ENCODE assay signal across 22 mouse cellular contexts in genomic region chr6:54058837-54059236, GRCm38 (mm10). TPM values are rescaled to one million over a fixed set of nuclear protein-coding genes. Genes with fewer than 3 reads are reported as not detected.
DNase-seq lines count a peak whose midpoint lies in the region; ATAC-seq and TF ChIP-seq lines count a peak whose summit lies in the region.
"Had no signal": no experiment of that assay in that cellular context is flagged by ENCODE, and none has a peak within 500 bp of the region (broad histone marks: within the 10 kb centered on the region; RNA-seq: fewer than 3 reads in every experiment).

No protein-coding gene starts in this region.

- H3K9ac ChIP-seq in heart, postnatal 0 days (replicated peaks; ENCODE audit: low read depth, low read length): no peak overlapping the region
- no peak overlapping the region for H3K9ac ChIP-seq in hindbrain, embryonic 11.5 days (ENCODE audit: low read depth, low read length)
- H3K9ac ChIP-seq: intestine, embryonic 15.5 days; limb, embryonic 15.5 days; neural tube, embryonic 15.5 days had no signal

- no peak overlapping the region for H3K4me3 ChIP-seq in heart, postnatal 0 days (ENCODE audit: low read depth, low read length)
- H3K4me3 ChIP-seq in hindbrain, embryonic 11.5 days (ENCODE audit: low read depth, low read length): no peak overlapping the region
- H3K4me3 ChIP-seq: embryonic facial prominence, embryonic 10.5 days; erythroblast, embryonic 14.5 days; heart, embryonic 10.5 days; intestine, embryonic 15.5 days; limb, embryonic 15.5 days; neural tube, embryonic 15.5 days had no signal

- H3K4me2 ChIP-seq in heart, postnatal 0 days (ENCODE audit: low read depth, low read length): no peak overlapping the region
- no peak overlapping the region for H3K4me2 ChIP-seq in hindbrain, embryonic 11.5 days (replicated peaks; ENCODE audit: low read depth, low read length)
- H3K4me2 ChIP-seq: intestine, embryonic 15.5 days; limb, embryonic 15.5 days; midbrain, embryonic 11.5 days; neural tube, embryonic 15.5 days had no signal

- H3K36me3 ChIP-seq in heart, postnatal 0 days (replicated peaks; ENCODE audit: control insufficient read depth, insufficient read depth, low read length): no peaks in the 10 kb centered on the region
- H3K36me3 ChIP-seq in hindbrain, embryonic 11.5 days (ENCODE audit: control insufficient read depth, insufficient read depth, low read length): no peaks in the 10 kb centered on the region
- H3K36me3 ChIP-seq: embryonic facial prominence, embryonic 10.5 days; G1E; heart, embryonic 10.5 days; intestine, embryonic 15.5 days; limb, embryonic 15.5 days; neural tube, embryonic 15.5 days had no signal

- no peak for DNase-seq in heart, postnatal 0 days (ENCODE audit: low spot score)
- no peak for DNase-seq in heart, postnatal 36 days
- peak; percentile 52 for DNase-seq in 416B (ENCODE audit: low read depth)
- peak; percentile 34 to 52 for DNase-seq in kidney, postnatal 36 days
- DNase-seq in right cerebral cortex, postnatal 4 days: no peak
- no peak for DNase-seq in hindbrain, embryonic 11.5 days (ENCODE audit: low spot score)
- DNase-seq: adrenal gland, postnatal 14 days; gastrocnemius, postnatal 14 days; heart, postnatal 4 days; right cerebral cortex, adult 18-20 months; thymus, postnatal 36 days had no signal

- H3K27ac ChIP-seq in heart, postnatal 0 days (ENCODE audit: low read depth): no peak overlapping the region
- H3K27ac ChIP-seq in hindbrain, embryonic 11.5 days (ENCODE audit: low read depth, low read length): no peak overlapping the region
- H3K27ac ChIP-seq: embryonic facial prominence, embryonic 10.5 days; heart, embryonic 10.5 days; intestine, embryonic 15.5 days; limb, embryonic 15.5 days; neural tube, embryonic 15.5 days; stomach, postnatal 0 days had no signal

- 62% methylated on average over 8 of the region's 8 CpGs for WGBS in heart, postnatal 0 days
- WGBS in hindbrain, embryonic 11.5 days: 75% methylated on average over 8 of the region's 8 CpGs

- intact Hi-C loops in heart, postnatal 36 days (cut with DNase I): no loop called here

- H3K9me3 ChIP-seq in heart, postnatal 0 days (replicated peaks; ENCODE audit: control insufficient read depth, low read length): no peaks in the 10 kb centered on the region
- no peaks in the 10 kb centered on the region for H3K9me3 ChIP-seq in hindbrain, embryonic 11.5 days (ENCODE audit: control insufficient read depth, low read length)
- H3K9me3 ChIP-seq: embryonic facial prominence, embryonic 10.5 days; heart, embryonic 10.5 days; intestine, embryonic 15.5 days; limb, embryonic 15.5 days; neural tube, embryonic 15.5 days had no signal

- no peak for ATAC-seq in heart, postnatal 0 days (ENCODE audit: insufficient read depth, low read depth)
- ATAC-seq in common myeloid progenitor, adult 5-6 weeks (replicated peaks; ENCODE audit: low read depth, poor library complexity, severe bottlenecking): peak; percentile 70
- ATAC-seq in hindbrain, embryonic 11.5 days (ENCODE audit: low FRiP score): no peak
- ATAC-seq: forebrain, embryonic 16.5 days; intestine, embryonic 15.5 days had no signal

- TF ChIP-seq CTCF in heart, postnatal 0 days (IDR thresholded peaks at IDR 0.05; ENCODE audit: low read depth): no peak

- no peaks in the 10 kb centered on the region for H3K27me3 ChIP-seq in heart, postnatal 0 days (ENCODE audit: control insufficient read depth, insufficient read depth, low read length)
- H3K27me3 ChIP-seq in hindbrain, embryonic 11.5 days (ENCODE audit: control insufficient read depth, insufficient read depth, low read length): no peaks in the 10 kb centered on the region
- H3K27me3 ChIP-seq: intestine, embryonic 15.5 days; limb, embryonic 15.5 days; neural tube, embryonic 15.5 days had no signal

- 0 out of 2 replicates have a peak, but pooled peaks have one; percentile 20 for TF ChIP-seq EP300 in heart, postnatal 0 days (IDR thresholded peaks at IDR 0.05; ENCODE audit: low read depth)

- peaks cover 14% of the 10 kb centered on the region; the same call in 1 of the 2 replicates for H3K4me1 ChIP-seq in heart, postnatal 0 days (ENCODE audit: control insufficient read depth, insufficient read depth)
- no peaks in the 10 kb centered on the region for H3K4me1 ChIP-seq in hindbrain, embryonic 11.5 days (replicated peaks; ENCODE audit: control insufficient read depth, insufficient read depth, low read length)

RNA-seq across cellular contexts. Expression of gene Chn2, which starts 19.5 kb away (rescaled TPM):
- 1.0 and 12.2 TPM in 2 replicates for total RNA-seq in heart, postnatal 0 days (2014; rRNA removed; ENCODE audit: low replicate concordance)
- polyA plus RNA-seq in heart, postnatal 0 days (2015; fragmentation: Nextera tagmentation; extraction: Ambion mirVana): 2.0 and 2.6 TPM in 2 replicates
- 1 to 10 TPM; 2.6 to 3.2 TPM for total RNA-seq in heart, postnatal 36 days (2021)
- total RNA-seq in common myeloid progenitor, adult 5-6 weeks (2017): 11.7 and 13.8 TPM in 2 replicates
- polyA plus RNA-seq in hindbrain, embryonic 11.5 days (2014; fragmentation: Nextera tagmentation; extraction: Ambion mirVana): 14.4 and 19.6 TPM in 2 replicates
- polyA plus RNA-seq: erythroblast, embryonic 14.5 days; G1E had no signal

Comparison
In these comparisons a context has a peak if more than half of its experiments do, and no peak if none do; other contexts are left out.
1. DNase-seq: peak in 416B (single experiment) and kidney, postnatal 36 days (2 of 2); none in heart, postnatal 0 days (single experiment), heart, postnatal 36 days (0 of 2), right cerebral cortex, postnatal 4 days (single experiment) and hindbrain, embryonic 11.5 days (single experiment).